Mouse (Mus musculus) R1 (cell line): Measurements from ENCODE around the gene Gstp2.

Experiments
- DNase-seq: peaks from one replicate; pipeline ENCODE4 v3.0.0-alpha.2; 2018; ENCODE audit warnings: low read depth, low spot score

Gene Gstp2

DNA sequence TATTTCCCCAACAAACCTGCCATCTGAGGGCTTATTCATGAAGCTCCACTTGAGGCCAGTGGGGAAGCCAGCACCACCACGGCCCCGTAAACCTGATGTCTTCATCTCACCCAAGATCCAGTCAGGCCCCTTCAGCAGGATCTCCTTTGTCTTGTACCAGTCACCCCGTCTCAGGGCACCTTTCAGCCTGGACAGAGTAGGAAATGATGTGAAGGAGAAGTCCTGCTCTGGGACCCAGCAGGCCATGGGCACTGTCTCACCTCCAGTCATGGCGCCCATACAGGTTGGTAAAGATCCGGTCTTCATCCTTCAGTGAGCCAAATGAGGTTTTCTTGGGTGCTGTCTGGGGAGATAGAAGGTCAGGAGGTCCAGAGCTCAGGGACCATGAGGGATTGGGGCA is 34.7 kb downstream of the Gstp2 start:
- no peak for DNase-seq

DNA sequence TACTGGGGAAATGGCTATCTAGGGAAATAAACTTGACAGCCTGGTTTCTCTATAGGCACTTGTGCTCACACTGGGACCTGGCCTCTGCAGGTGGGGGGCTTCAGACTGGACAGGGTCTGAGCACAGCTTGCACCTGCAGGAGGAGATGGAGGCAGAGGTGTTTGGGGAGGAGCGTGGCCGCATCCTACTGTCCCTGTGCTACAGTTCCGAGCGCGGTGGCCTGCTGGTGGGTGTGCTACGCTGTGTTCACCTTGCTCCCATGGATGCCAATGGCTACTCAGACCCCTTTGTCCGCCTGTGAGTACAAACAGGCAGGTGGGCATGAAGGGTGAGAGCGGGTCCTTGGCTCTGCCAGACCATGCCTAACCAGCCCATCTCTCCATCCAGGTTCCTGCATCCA is 39.9 kb downstream of the Gstp2 start:
- no peak for DNase-seq

DNA sequence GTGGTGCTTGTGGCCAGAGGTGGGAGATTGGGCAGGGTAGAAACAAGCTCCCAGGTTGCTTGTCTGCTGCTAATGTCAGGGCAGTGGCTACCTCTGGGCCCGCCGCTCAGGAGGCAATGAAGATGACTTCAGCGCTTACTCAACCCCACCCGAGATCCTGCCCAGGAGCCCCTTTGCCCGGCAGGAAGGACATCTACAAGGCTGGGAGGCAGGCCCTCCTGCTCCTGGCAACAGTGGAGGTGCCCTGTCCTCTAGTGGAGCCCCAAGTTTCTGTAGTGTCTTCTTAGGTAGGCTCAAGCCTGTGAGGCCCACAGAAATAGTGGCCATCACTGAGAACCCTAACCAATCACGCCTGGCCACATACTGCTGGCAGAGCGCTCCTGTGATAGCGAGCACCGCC is 40.7 kb downstream of the Gstp2 start:
- no peak for DNase-seq

DNA sequence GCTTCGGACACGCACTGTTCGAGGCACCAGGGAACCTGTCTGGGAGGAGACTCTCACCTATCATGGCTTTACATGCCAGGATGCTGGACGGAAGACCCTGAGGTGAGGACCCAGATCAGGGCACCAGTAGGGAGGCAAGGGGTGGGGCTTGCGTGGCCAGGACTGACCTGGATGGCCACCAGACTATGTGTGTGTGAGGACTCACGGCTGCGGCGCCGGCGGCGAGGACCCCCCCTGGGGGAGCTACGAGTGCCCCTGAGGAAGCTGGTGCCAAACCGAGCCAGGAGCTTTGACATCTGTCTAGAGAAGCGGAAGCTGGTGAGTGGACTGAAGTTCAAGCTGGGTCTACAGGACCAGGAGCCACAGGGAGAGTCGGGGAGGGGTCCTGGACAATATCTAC is 41.5 kb downstream of the Gstp2 start:
- DNase-seq: no peak

DNA sequence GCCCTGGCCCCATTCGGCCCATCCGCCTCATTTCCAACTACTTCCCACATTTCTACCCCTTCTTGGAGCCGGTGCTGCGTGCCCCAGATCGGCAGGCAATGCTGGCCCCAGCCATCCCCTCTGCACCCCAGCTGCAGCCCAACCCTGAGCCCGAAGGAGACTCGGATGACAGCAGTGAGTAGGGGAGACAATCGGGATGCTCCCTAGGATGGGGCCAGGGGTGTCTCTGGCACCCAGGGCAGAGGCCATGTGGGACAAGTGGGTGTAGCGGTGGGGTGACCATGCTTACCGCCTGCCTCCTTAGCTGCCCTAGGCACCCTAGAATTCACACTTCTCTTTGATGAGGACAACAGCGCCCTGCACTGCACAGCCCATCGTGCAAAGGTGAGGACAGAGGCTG is 42.2 kb downstream of the Gstp2 start:
- DNase-seq: no peak

DNA sequence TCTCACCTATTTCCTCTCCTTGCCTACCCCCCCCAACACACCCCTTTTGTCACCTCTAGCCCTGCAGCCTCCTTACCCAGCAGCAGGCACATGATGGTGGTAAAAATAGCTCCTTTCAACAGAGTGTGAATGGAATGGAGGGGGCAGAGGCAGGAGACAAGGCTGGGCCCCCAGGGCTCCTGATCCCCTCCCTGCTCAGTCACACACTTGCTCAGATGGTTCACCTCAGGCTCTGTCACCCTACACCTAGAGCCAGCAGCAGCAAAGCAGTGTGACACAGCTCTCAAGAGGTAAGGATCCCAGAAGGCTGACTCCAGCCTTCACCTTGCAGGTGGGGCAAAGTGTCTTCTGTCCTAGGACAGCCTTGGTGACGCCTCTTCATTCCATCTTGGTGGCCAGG is 42.7 kb downstream of the Gstp2 start, which contains the start of gene Doc2g:
TSS of gene Doc2g (plus strand) at position 202 of the 400 bp plus-strand sequence.
- DNase-seq: no peak

DNA sequence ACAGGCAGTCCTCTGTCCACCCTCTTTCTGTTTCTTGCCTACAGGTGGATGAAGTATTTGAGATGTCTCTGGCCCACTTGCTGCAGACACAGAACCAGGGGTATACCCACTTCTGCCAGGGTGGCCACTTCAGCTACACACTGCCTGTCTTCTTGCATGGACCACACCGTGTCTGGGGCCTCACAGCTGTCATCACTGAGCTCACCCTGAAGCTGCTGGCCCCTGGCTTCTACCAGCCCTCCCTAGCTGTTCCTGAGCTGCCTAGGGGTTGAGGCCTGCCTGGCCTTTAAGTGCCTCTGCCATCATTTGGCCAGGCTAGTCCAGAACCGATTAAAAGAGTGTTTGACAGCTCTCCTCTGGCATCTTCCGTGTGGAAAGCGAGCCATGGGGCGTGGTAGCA is 44.1 kb downstream of the Gstp2 start:
- no peak for DNase-seq

DNA sequence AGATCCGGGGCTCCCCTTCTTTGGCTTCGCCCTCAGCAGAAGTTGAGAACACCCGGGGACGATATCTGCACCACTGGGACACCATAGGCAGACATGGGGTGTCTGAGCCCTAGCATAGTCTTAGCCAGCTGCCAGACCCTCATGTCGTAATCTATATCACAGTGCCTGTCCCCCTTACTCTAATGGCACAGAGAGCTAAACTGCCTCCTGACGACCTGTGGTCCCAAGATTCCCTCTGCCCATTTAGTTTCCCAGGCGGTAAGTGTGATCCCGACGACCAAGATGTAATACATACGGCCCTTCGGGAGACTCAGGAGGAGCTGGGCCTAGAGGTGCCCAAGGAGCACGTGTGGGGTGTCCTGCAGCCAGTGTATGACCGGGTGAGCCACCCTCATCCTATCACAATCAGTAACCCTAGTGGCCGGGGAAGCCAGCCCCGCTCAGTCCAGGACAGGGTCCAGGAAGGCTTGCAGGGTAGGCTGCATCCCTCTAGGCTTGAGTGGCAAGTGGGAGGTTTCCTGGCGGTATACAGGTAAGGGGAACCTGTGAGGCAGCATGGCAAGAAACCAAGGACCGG is 44.8 kb downstream of the Gstp2 start:
- DNase-seq: no peak

DNA sequence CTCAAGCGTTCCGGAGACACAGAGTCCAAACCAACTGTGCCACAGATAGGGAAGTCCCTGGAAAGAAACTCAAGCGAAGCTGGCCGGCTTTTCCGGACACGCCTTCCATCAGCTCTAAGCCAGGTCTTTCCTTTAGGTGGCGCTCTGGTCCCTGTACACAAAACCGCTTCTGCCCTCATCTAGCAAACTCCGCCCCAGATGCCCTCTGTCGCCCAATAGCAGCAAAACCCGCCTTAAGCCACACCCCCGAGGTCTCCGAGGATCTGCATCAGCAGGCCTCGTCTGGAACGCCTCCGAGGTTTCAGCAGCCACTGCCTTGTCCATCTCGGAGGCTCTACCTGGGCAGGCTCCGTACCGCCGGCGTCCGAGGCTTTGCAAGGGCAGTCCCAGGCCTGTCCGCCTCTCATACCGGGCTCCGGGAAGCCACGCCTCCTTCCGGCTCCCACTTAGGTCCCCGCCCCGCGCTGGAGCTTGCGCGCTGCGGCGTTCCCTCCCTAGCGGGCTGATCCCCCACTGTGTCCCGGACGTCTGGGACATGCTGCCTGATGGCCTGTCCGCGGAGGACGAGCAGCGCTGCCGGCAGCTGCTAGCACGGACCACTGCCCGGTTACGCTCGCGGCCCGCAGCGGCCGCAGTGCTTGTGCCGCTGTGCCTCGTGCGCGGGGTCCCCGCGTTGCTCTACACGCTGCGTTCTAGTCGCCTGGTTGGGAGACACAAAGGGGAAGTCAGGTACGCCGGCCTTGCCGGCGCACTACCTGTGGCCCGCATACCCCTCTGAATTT is 45.5 kb downstream of the Gstp2 start, which contains the start of the genes Nudt8 and Gm49405:
TSS of gene Nudt8 (plus strand) at position 462 of the 782 bp plus-strand sequence.
TSS of gene Gm49405 (plus strand) at position 508 of the 782 bp plus-strand sequence.
- DNase-seq: peak; percentile 98

DNA sequence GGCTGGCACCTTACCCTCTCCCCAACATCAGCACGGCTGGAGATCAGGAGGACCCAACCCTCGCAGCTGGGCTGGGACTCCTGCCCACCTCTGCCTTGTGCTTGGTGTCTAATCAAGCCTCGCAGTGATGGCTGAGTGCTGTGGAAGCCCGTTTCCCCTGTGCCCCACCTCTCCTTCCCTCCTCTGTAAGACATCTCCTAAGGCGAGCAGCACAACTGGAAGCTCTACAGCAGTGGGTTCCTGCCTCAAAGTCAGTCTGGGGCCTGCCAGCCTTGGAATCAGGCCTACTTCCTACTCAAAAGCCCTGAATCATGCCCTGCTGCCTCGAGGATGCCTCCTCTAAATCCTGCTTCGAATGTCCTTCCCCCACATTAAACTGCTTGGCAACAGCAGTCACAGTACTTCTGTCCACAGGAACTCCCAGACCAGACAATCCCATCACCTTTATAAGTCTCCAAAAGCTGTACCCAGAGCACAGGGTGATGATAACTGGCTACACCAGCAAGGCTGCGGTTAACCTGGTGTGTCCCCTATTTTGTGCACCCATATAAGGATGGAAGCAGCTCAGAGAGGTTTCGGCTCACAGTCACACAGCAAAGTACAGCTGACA is 46.6 kb downstream of the Gstp2 start:
- no peak for DNase-seq

DNA sequence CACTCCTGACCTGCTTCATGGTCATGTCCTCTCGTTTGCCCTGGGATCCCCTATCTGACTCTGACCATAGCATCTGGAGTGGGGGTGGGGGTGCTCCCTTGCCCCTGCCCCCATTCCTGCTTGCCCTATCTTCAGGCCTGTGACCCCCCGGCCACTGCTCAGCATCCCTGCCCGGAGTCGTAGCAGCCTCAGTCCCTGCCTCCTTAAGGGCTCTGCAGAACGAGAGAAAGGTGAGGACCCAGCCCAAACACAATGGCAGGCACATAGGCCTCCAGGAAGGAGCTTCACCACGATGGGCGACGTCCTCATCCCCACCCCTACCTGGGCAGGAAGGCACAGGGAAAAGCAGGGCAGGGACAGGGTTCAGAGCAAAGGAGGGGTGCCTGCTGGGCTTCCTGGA is 47.5 kb downstream of the Gstp2 start:
- DNase-seq: no peak

DNA sequence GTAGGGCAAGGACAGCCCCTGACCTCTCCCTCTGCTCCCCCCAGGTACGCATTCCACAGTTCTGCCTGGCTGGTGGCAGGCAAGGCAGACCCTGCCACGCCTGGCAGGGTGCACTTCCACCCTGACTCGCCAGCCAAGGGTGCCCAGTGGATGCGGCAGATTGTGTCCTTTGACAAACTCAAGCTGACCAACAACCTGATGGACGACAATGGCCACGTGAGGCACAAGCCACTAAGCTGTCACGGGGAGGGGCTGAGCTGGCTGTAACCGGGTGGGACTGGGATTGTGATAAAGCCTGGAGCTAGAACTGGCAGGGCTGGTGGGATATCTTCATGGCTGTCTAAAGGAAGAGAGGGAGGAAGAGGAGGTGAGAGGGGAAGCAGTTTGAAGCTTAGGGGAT is 48.6 kb downstream of the Gstp2 start:
- DNase-seq: no peak

DNA sequence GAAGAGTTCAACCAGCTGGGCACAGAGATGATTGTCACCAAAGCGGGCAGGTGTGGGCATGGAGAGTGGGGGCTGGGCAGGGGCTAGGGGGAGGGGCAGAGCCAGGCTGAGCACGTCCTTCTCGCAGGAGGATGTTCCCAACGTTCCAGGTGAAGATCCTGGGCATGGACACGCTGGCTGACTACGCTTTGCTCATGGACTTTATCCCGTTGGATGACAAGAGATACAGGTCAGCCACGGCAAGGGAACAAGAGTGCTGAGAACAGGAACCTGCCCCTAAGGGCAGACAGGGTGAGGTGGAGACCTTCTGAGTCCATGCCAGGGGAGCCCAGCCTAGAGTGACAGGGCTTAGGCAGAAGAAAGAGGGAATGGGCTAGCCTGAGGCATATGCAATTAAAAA is 49.1 kb downstream of the Gstp2 start:
- DNase-seq: no peak

DNA sequence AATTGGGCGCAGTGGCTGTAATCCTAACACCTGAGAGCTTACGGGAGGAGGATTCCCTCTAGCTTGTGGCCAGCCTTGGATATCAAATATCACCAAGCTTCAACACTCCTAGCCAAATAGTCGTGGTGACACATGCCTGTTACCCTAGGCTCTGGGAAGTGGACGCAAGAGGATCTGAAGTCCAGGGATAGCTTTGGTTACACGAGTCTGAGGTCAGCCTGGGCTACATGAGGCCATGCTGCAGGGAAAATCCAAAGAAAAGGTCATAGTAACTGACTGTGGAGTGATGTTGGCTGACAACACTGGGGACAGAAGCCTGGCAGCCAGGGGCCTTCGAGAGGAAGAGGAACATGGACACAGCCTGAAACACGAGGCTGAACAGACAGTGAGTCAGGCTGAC is 49.7 kb downstream of the Gstp2 start:
- no peak for DNase-seq

DNA sequence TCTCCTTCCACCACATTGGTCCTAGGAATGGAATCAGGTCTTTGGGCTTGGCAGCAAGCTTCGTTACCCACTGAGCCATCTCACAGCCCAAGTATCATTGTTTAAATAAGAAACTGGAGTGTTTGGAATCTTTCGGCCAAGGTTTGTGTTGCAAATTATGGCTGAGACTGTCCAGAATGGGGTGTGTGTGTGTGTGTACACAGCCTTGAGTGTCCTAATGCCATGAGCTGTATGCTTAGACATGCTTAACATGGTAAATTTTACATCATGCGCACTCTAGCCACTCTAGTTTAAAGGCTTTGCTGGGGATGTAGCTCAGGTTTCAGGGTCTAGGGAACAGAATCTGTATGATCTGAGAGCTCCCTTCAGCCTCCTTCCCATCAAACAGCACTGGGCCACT is 50.3 kb downstream of the Gstp2 start:
- no peak for DNase-seq

DNA sequence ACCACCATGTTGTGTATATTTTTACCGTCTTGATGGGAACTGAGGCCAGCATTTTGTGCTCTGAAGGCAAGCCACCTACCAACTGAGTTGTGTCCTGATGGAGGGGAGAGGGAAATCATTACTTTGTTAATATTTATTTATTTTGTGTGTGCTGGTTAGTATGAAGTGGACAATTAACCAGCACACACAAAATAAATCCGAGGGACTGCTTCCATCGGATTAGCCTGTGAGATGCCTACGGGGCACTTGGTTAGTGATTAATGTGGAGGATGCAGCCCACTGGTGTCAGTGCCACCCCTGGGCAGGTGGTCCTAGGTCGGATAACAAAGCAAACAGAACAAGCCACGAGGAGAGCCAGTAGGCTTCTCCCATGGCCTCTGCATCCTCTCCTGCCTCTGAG is 50.9 kb downstream of the Gstp2 start:
- no peak for DNase-seq

DNA sequence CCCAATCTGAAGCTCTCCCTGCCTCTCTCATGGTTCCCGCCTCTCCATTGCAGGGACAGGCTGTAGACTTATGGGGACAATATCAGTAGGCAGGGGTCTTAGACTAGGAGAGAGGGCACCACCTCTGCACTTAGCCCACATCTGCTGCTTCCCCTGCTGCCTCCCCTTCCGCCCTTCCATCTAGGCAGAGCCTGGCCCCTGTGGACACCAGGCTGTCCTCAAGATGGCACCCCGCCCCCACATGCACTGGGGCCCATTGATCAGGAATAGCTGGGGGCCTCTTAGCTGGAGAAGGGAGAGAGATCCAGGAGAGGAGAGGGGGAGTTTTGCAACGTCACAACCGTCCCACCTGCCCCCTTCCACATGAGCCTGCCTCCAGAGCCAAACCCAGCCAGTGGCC is 53.4 kb downstream of the Gstp2 start, which contains the start of gene Tbx10:
TSS of gene Tbx10 (plus strand) at position 337 of the 400 bp plus-strand sequence.
- DNase-seq: no peak

DNA sequence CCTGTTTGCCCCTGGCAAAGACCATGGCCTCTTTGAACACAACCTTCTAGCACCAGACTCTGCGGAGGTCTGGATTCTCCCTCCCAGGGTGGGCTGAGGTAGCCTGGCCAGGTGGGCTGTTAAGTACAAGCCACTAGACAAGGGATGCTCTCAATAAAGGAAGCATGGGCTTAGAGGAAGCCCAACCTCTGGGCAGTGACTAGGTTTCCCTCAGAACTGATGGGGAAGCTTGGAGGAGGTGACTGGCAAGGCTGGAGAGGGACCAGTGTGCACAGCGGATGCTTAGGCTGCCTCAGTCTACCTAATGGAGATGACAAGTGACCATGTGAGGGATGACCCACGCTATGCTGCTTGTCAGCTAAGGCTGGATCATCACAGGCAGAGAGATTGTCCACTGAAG is 53.9 kb downstream of the Gstp2 start:
- DNase-seq: no peak

DNA sequence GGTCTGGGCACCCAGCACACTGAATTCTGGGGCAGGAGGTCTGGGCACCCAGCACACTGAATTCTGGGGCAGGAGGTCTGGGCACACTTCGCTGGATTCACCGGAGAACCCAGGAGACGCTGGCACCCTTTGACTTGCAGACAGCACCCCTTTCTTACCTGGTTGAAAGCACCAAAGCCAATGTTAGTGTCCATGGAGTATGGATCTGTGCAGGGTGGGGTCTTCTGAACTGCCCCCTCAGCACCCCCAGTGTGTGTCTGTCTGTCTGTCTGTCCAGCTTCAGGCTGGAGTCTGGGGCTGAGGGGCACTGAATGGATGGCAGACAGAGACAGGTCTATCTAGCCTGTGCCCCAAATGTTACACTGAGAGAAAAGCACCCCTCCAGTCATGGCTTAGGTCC is 54.3 kb downstream of the Gstp2 start:
- no peak for DNase-seq

DNA sequence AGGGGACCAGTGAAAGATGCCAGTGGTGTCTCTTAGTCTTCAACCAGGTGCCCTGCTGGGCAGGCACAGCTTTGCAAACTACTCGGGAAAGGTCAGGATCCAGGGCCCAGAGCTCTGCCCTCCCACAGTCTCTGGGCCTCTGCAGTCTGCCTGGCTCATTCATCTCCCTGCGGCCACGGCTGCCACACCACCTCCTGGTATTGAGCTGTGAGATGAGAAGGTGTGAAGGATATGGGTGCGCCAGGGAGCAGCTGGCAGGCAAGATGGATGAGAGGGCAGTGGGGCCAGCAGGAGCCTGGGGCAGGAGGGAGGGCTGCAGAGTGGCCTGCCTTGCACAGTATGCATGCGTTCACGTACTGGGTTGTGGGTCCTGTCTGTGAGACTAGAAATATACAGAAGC is 55.0 kb downstream of the Gstp2 start:
- no peak for DNase-seq
